Mouse (Mus musculus) frontal cortex, postnatal 36 days (tissue): ENCODE results near the gene Tmem167b.

ENCODE experiments used
- DNase-seq, 2 experiments: peaks; one replicate each; pipeline ENCODE4 v3.0.0; 2022; ENCODE audit warnings: low spot score in 2 of 2

Gene Tmem167b

DNA sequence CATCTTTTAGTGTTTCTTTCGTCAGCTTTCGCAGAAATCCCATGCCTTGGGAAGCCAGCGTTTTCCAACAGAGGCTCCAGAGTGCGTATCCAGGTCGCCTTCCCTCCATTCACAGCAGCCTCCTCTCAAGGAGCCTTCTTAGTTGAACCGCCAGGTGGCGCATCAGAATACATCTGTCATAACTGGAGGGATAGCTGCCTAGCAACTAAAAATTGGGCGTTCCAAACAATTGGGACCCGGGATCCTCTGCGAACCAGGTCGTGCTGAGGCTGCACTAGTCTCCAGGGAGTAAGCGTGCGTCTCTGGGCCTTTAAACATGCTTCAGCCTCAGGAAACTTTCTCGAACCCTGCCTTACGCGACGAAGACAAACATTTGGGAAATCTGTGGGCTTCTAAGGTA lies 25.0 kb downstream of the Tmem167b start:
- DNase-seq = peak; percentile 88 to 94

DNA sequence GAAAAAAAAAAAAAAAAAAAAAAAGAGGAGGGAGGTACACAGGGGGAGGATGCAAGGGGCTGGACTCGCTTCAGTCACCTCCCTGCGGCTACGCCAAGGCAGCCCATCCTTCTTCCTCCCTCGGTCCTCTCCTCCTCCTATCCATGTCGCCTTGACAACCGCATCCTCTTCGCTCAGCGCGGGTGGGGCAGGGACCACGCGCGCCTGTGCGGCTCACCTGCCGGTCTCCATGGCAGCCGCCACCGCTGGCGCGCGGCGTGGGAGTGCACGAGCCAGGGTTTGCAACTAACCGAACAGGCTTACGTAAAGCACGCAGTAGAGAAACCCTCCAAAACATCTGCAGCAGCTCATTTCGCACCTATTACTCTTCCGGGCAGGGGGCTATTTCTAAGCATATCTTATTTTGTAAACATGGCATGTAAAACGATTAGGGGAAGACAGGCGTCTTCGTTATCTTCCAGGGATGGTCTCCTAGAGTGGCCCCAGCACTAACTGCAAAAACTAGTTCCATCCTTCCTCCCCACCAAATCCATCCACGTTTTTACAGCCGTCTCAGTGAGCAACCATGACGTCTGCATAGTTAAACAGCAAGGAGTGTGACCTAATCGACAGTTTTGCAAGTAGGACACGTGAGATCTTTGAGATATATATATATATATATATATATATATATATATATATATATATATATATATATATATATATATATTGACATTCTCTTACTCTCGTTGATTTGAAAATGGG lies 25.6 kb downstream of the Tmem167b start, which contains the start of gene 5330417C22Rik:
TSS of gene 5330417C22Rik (minus strand) at position 20 of the 744 bp plus-strand sequence.
- DNase-seq = peak; percentile 93 to 95

DNA sequence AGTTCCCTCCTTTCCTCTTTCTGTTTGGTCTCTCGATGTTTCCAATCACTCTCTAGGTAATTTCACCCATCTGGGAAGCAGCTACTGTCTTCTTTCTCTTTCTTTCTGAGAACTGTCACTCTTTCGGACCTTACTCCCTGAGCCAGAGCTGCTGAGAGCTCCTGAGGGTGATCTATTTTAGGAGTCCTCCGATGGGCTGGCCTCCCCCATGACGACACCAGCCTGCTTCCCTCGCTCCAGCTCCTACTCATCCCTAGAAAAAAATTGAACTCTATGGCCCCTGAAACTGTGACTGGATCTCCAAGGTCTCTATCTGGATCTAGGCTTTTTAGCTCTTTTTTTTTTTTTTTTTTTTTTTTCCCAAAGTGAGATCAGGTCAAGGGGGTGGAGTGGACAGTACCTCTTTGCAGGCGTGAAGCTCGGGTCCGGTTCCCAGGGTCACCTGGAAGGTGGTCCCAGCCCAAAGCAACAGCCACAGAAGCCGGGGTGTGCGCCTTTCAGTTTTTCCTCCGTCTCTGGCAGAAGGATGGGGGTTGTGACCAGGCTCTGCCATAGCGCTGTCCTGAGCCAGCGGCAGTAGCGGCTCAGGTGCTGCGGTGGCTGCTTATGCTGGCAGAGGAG lies 26.3 kb downstream of the Tmem167b start:
- peak in 1 of 2 experiments; percentile 26 for DNase-seq

DNA sequence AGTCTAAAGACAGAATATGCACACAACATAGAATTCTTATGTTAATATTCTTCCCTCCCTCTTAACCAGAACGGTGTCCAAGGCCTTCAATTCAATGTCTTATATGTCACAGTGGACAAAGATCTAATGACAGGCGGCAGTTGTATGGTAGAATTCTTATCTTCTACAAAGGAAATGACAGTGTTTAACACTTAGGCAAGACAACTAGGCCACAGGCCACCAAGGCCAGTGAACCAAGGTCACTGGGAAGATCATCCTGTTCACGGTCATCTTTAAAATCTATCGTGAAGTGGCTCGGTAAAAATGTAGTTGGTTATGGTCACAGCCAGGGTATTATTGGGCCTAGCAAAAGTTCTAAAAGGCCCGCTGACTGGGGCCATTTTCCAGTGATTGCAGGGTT lies 28.3 kb downstream of the Tmem167b start, which contains the start of gene 1700013F07Rik:
TSS of gene 1700013F07Rik (plus strand) at position 200 of the 400 bp plus-strand sequence.
- DNase-seq = no peak

DNA sequence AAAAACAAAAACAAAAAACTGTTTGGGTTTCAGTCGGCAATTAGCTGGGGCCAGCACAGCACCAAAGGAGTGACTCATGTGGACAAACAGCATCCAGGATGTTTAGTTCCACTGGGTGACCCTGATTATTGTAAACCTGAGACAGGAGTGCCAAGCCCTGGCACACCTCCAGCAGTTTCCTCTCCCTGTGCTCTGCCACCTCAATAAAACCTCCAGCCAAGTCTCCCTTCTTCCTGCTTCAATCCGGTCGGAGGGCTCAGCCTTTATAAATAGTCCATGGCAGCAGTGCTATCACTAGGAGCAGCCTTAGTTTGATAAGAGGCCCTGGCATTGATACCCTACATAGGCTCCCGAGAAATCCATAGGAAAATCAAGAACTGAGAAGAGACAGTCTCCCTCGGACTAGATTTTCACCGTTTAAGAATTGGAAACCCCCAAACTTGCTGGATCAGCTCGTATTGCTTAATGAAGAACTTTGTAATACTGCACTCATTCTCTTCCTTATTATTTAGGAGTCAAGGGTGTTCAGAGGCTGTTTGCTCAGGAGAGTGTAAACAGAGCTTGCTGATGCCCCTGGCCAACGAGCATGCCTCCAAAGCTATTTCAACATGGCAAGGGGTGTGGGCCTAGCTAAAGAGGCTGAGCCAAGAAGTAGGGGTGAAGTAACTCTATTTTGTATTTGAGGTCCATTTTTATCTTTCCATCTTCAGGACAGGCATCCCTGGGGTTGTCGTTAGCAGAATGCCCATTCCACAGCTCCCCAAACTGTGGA lies 29.0 kb downstream of the Tmem167b start:
- no peak for DNase-seq

DNA sequence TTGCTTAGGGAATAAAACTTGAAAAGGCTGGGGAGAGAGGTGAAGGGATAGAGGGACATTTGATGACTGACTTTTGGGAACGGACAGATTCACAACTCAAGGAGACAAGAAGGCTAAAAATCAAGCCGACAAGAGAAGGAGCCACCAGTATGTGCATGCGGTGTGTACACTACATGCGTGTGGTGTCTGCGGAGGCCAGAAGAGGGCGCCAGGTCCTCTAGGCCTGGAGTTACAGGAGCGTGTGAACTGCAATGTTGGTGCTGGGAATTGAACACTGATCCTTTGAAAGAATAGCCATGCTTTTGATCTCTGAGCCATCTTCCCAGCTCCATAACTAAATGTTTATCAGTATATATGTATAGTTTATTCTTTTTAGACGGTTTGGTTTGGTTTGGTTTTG lies 33.8 kb downstream of the Tmem167b start:
- DNase-seq = no peak

DNA sequence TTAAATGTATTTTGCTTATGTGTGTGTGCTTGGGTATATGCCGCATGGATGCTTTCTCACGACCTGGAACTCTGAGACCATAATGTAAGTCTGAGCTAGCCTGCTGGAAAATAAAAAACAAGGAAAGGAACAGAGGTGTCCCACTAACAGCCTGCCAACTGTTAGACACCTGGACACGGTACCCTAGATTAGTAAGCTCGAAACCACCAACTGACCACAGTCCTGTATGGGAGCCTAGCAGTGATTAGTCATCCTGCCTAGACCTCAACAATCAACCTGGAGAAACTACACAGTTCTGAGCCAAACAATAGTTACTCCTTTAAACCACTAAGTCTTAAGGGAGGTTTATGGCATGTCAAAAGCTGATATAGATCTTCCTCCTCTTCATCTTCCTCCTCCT lies 38.9 kb downstream of the Tmem167b start:
- no peak for DNase-seq

DNA sequence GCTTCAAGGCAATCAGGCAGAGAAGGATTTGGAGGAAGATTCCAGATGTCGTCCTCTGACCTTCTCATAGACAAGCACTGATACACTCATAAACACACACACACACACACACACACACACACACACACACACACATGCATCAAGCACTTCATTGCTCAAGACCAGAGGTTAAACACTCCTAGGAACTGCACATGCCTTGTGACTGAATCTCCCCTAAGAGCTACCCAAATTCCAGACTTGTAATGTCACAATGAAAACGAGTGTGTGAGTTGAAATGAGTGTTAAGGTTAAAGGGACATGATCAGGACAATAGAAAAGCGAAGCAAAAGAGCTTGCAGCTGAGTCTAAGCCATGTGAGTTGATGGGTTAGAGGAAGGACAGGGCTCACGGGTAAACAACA lies 44.0 kb downstream of the Tmem167b start:
- no peak for DNase-seq

DNA sequence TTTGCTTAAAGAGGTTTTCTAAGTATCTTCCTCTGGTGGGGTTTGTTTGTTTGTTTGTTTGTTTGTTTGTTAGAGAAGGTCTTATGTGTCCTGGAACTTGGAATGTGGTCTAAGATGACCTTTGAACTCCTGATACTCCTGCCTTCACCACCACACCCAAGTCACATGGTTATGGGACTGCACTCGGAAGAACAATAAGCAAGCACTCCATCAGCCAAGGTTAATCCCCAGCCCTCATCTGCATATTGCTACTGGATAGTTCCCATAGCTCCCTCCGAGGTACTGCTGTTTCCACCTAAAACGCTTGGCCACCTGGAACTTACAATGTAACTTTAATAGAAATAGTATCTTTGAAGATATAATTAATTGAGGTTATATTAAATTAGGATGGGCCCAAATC lies 48.8 kb downstream of the Tmem167b start:
- no peak for DNase-seq

DNA sequence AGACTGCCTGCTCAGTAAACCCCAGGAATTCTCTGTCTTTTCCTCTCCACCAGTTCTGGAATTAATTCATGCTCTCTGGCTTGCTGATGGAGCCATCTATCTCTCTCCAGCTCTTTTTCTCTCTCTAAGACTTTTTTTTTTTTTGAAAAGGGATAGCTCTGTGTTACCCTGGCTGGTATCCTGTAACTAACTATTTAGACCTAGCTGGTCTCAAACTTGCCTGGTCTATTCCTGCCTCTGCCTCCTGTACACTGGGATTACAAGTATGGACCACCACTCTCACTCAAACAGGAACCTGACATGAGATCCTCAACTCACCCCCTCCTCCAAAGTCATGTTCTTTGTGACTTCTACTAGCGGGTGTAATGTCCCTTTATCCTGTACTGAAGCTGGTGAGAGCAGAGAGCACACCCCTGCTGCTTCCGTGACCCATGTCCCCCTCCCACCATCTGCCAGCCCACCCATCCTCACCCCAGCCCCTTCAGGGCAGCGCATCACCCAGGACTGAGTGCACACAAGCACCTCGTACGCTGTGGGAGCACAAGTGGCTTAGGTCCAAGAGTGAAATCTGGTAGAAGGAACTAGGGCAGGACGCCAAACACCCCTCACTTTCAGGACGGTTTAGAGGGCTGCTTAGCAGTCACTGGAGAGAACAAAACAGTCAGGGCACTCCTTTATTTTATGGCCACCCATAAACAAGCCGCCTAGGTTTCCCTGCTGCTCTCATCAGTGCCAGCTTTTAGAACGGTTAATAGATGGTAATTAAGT lies 51.4 kb downstream of the Tmem167b start:
- peak in 1 of 2 experiments; percentile 13 for DNase-seq

DNA sequence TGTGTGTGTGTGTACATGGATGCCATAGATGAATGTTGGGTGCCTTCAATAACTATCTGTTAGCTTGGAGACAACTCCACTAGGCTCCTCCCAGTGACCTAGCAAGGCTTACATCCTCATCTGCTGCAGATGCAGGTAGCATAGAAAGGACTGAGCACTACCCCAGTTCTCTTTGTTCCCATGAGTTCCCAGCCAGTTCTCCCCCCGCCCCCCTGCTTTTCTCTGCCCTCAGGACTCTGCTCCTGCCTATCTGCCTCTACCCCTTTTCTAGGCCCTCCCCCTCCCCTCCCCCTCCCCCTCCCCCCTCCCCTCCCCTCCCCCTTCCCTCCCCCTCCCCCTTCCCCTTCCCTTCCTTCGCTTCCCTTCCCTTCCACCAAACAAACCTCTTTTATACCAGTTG lies 52.1 kb downstream of the Tmem167b start:
- no peak for DNase-seq

DNA sequence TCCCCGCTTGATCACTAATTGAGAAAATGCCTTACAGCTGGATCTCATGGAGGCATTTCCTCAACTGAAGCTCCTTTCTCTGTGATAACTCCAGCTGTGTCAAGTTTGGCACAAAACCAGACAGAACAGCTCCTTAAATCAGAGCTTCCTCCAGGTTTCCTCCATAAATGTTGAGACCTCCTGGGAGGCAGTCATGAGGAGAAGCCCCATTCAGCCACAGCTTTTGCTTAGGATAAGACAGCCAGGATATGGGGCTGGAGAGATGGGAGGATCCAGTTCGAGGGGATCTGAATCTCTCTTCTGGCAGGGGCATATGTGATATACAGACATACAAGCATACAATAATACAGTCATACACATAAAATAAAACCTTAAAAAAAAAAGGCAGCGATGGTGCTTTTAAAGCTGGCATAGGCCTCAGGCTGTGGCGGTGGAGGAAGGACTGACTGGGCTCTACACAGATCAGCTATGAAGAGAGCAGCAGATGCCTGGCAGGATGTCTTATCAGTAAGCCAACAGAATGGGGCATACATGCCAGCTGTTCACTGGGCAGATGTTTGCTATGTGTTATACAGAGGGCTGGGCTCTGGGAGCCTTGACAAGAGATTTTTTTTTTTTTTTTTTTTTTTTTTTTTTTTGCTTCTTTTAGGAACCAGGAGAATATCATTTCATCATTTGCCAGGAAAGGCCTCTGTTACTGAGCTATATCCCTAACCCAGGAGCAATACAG lies 53.4 kb downstream of the Tmem167b start:
- DNase-seq = no peak
